Mouse (Mus musculus) heart, postnatal 0 days (tissue): ENCODE measurements around the gene Gna14. TPM values are rescaled to one million over a fixed set of nuclear protein-coding genes. Genes with fewer than 3 reads are reported as not detected.

ENCODE experiments used
- ATAC-seq: fragments of 200-750 bp; cut with Nextera tagmentation; 2 replicates; pipeline ENCODE4 v1.8.0; 2017; ENCODE audit warnings: low read depth, moderate number of reproducible peaks, moderate library complexity; ENCODE audit not compliant: insufficient read depth
- DNase-seq: peaks from one replicate; pipeline ENCODE4 v3.0.0-alpha.2; 2016; ENCODE audit warnings: low spot score
- H3K27ac ChIP-seq: fragments of 300-500 bp; sonication (generic); 2 replicates; pipeline ENCODE4 v1.5.1; 2014; ENCODE audit warnings: low read depth, mild to moderate bottlenecking
- H3K27me3 ChIP-seq: fragments of 300-500 bp; sonication (generic); 2 replicates; pipeline ENCODE4 v1.6.1; 2014; ENCODE audit warnings: low read length, mixed read lengths; ENCODE audit not compliant: control insufficient read depth, insufficient read depth
- H3K36me3 ChIP-seq: fragments of 300-500 bp; sonication (generic); replicated peaks from 2 replicates; pipeline ENCODE4 v1.6.1; 2014; ENCODE audit warnings: low read length, mixed read lengths; ENCODE audit not compliant: control insufficient read depth, insufficient read depth
- H3K4me1 ChIP-seq: fragments of 300-500 bp; sonication (generic); 2 replicates; pipeline ENCODE4 v1.6.1; 2014; ENCODE audit warnings: antibody characterized with exemption; ENCODE audit not compliant: control insufficient read depth, insufficient read depth
- H3K4me2 ChIP-seq: fragments of 300-500 bp; sonication (generic); 2 replicates; pipeline ENCODE4 v1.6.1; 2014; ENCODE audit warnings: low read depth, mild to moderate bottlenecking, low read length, moderate library complexity
- H3K4me3 ChIP-seq: fragments of 300-500 bp; sonication (generic); 2 replicates; pipeline ENCODE4 v1.5.1; 2014; ENCODE audit warnings: low read depth, low read length
- H3K9ac ChIP-seq: fragments of 300-500 bp; sonication (generic); replicated peaks from 2 replicates; pipeline ENCODE4 v1.6.1; 2014; ENCODE audit warnings: low read depth, low read length, mixed read lengths
- H3K9me3 ChIP-seq: fragments of 300-500 bp; sonication (generic); replicated peaks from 2 replicates; pipeline ENCODE4 v1.6.1; 2016; ENCODE audit warnings: low read length; ENCODE audit not compliant: control insufficient read depth
- CTCF ChIP-seq: IDR thresholded peaks from 2 replicates; pipeline ENCODE4 v1.5.1; 2016; ENCODE audit warnings: antibody characterized with exemption, control low read depth, low read depth
- EP300 ChIP-seq: IDR thresholded peaks from 2 replicates; pipeline ENCODE4 v1.6.1; 2016; ENCODE audit warnings: antibody characterized with exemption, low read depth
- WGBS: fragments of 180-500 bp; shearing (Covaris S2); extraction: QIAGEN DNeasy Blood & Tissue Kit; methylation state at CpG from one replicate; pipeline ENCODE4 v1.1.7; 2014; 5-methylcytosine and 5-hydroxymethylcytosine counted together
- polyA plus RNA-seq: library from polyadenylated mRNA; unstranded; fragments of >200 nt; fragmentation: Nextera tagmentation; extraction: Ambion mirVana; gene quantifications from 2 replicates; pipeline ENCODE4 v1.2.1, GENCODE M21; 2015
- total RNA-seq: library from RNA; depleted of rRNA; stranded (reverse); fragments of >200 nt; gene quantifications from 2 replicates; pipeline ENCODE4 v1.2.3, GENCODE M21; 2014; ENCODE audit warnings: low replicate concordance

Gene Gna14
- total and polyA plus RNA-seq, 2 experiments from 2014 or later = 0.33 to 3.1 TPM

- H3K27me3 ChIP-seq = no peaks in the 10 kb centered on the region
- no peak overlapping the region for H3K4me3 ChIP-seq
- DNase-seq = no peak
- WGBS = 76% methylated on average over 5 of the region's 5 CpGs
- no peak overlapping the region for H3K4me2 ChIP-seq
- TF ChIP-seq CTCF = no peak
- TF ChIP-seq EP300 = no peak
- H3K9me3 ChIP-seq = no peaks in the 10 kb centered on the region
- H3K36me3 ChIP-seq = no peaks in the 10 kb centered on the region
- H3K4me1 ChIP-seq = no peaks in the 10 kb centered on the region
- H3K9ac ChIP-seq = no peak overlapping the region
- no peak for ATAC-seq
- no peak overlapping the region for H3K27ac ChIP-seq
Observed at GRCm38 (mm10) chr19:16496016-16496415, 60.5 kb downstream of the Gna14 start.

DNA sequence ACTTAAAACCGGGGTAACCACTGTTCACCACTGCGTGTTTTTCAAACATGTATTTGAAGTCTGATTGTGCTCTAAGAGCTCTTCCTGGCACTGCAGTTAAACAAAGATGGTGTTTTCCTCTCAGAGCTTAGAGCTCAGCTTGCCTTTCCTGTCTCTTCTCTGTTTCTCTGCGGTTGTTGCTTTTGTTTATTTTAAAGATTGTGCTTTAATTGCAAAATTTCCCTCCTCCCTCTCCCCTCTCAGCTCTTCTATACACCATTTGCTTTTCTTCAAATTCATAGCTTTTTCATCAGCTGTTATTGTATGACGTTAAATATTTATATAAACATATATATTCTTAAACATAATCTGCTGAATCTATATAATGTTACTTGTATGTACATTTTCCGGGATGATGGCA lies 66.5 kb downstream of the Gna14 start:
- Histone ChIP-seq H3K9me3 (no peaks in the 10 kb centered on the region), H3K4me2 (no peak overlapping the region), H3K4me3 (no peak overlapping the region), H3K27ac (no peak overlapping the region), H3K27me3 (no peaks in the 10 kb centered on the region), H3K9ac (no peak overlapping the region), H3K36me3 (no peaks in the 10 kb centered on the region), H3K4me1 (0 out of 2 replicates have a peak, but pooled peaks cover 7% of the 10 kb centered on the region)
- 62% methylated on average over 5 of the region's 5 CpGs for WGBS
- no peak for TF ChIP-seq EP300
- no peak for TF ChIP-seq CTCF
- DNase-seq (no peak), ATAC-seq (no peak)

DNA sequence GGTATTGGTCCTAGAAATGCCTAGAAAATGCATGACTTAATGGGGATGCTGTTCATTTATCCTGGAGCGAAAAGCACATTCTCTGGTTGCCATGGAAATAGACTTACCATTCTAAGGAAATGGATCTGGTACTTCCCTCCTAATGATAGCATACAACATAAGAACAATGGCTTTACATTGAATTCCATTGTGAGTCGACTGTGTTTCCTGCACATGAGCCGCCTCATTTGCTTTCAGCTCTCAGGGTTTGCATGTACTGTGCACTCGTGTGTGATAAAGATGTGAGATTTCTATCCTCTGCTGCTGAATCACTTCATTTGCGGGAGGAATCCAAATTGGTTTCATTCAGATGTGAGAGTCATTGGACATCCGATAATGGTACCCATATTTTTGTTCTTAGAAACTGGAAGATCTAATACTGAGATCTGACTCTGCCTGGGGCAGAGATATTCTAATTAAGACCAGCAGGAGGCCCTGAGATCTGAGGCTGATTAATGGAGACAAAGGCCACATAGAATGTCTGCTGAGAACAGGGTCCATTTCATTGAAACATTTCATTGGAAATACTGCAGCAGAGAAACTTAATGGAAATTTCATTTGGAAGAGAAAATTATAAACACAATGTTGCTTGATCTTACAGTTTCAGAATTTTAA lies 71.3 kb downstream of the Gna14 start:
- DNase-seq (no peak), ATAC-seq (no peak)
- no peaks in the 10 kb centered on the region for H3K36me3 ChIP-seq
- no peaks in the 10 kb centered on the region for H3K27me3 ChIP-seq
- H3K27ac ChIP-seq = no peak overlapping the region
- no peak overlapping the region for H3K4me3 ChIP-seq
- WGBS = 74% methylated on average over 6 of the region's 6 CpGs
- TF ChIP-seq EP300 = no peak
- H3K4me2 ChIP-seq = no peak overlapping the region
- H3K4me1 ChIP-seq = 0 out of 2 replicates have a peak, but pooled peaks cover 7% of the 10 kb centered on the region
- H3K9ac ChIP-seq = no peak overlapping the region
- 0 out of 2 replicates have a peak, but pooled peaks cover 5% of the 10 kb centered on the region for H3K9me3 ChIP-seq

- Histone ChIP-seq H3K9me3 (0 out of 2 replicates have a peak, but pooled peaks cover 5% of the 10 kb centered on the region), H3K27ac (no peak overlapping the region), H3K4me2 (no peak overlapping the region), H3K27me3 (no peaks in the 10 kb centered on the region), H3K4me1 (no peaks in the 10 kb centered on the region), H3K4me3 (no peak overlapping the region), H3K36me3 (no peaks in the 10 kb centered on the region), H3K9ac (no peak overlapping the region)
- TF ChIP-seq CTCF = no peak
- TF ChIP-seq EP300 = no peak
- no peak for ATAC-seq
- no peak for DNase-seq
- 68% methylated on average over 10 of the region's 10 CpGs for WGBS
Observed at GRCm38 (mm10) chr19:16510343-16511080, 75.0 kb downstream of the Gna14 start.

GRCm38 (mm10) chr19:16511081-16511420 lies 75.5 kb downstream of the Gna14 start:
- no peaks in the 10 kb centered on the region for H3K36me3 ChIP-seq
- H3K9ac ChIP-seq = no peak overlapping the region
- H3K4me3 ChIP-seq = no peak overlapping the region
- H3K27me3 ChIP-seq = no peaks in the 10 kb centered on the region
- WGBS = 52% methylated on average over 2 of the region's 2 CpGs
- ATAC-seq (no peak), DNase-seq (no peak)
- H3K9me3 ChIP-seq = 0 out of 2 replicates have a peak, but pooled peaks cover 5% of the 10 kb centered on the region
- H3K4me1 ChIP-seq = no peaks in the 10 kb centered on the region
- no peak overlapping the region for H3K27ac ChIP-seq
- H3K4me2 ChIP-seq = no peak overlapping the region
- TF ChIP-seq EP300 (no peak), CTCF (no peak)

- Histone ChIP-seq H3K9me3 (no peaks in the 10 kb centered on the region), H3K4me1 (no peaks in the 10 kb centered on the region), H3K27me3 (no peaks in the 10 kb centered on the region), H3K9ac (no peak overlapping the region), H3K27ac (no peak overlapping the region), H3K4me3 (no peak overlapping the region), H3K36me3 (no peaks in the 10 kb centered on the region), H3K4me2 (no peak overlapping the region)
- DNase-seq (no peak), ATAC-seq (no peak)
- WGBS = 65% methylated on average over 4 of the region's 4 CpGs
- TF ChIP-seq CTCF (no peak), EP300 (no peak)
Observed at GRCm38 (mm10) chr19:16514201-16514600, 78.6 kb downstream of the Gna14 start.
